Mouse (Mus musculus): Measurements from ENCODE around the gene Nrip1. TPM values are rescaled to one million over a fixed set of nuclear protein-coding genes. Genes with fewer than 3 reads are reported as not detected.

Nrip1 gene
- total RNA-seq (2023; ENCODE audit: inconsistent age) = 37.0 to 45.3 TPM (median 41.2 TPM) in 4 replicates

GRCm38 (mm10) chr16:76373671-76374091 is at the start of gene Nrip1:
Nrip1 (minus strand) TSS chr16:76373827.

Data from B cell, adult (primary cell).